Mouse (Mus musculus) kidney, postnatal 25 days (tissue): ENCODE results near the gene Stambpl1.

Experiments used
- DNase-seq, 2 experiments: peaks; one replicate each; pipeline ENCODE4 v3.0.0; 2021; ENCODE audit warnings: mixed read lengths in 2 of 2

The Stambpl1 gene

GRCm38 (mm10) chr19:34287221-34287620, 95.2 kb downstream of the Stambpl1 start:
- DNase-seq, result no peak

- no peak for DNase-seq
These were observed 95.8 kb downstream of the Stambpl1 start for GRCm38 (mm10) chr19:34287656-34288415.

GRCm38 (mm10) chr19:34288696-34289095, 96.7 kb downstream of the Stambpl1 start:
- DNase-seq, result no peak
